Mouse (Mus musculus): ENCODE measurements at regions not wholly inside any gene's neighbourhood (a gene's known extent, or its start where the extent isn't known, plus 50 kb on each side); places are given as distances from the start of the nearest gene placed in this dataset.

- TF ChIP-seq CTCF (IDR thresholded peaks at IDR 0.05; ENCODE audit: low read depth) = no peak
- TF ChIP-seq EP300 (optimal IDR thresholded peaks at IDR 0.05) = no peak
Measured at GRCm38 (mm10) chr3:152032663-152033318, 133.2 kb downstream of the Gipc2 start.

Measured in stomach, postnatal 0 days (tissue).